Mouse (Mus musculus) MEL (cell line): ENCODE measurements around the gene Podxl2. TPM values are rescaled to one million over a fixed set of nuclear protein-coding genes. Genes with fewer than 3 reads are reported as not detected.
A peak's percentile ranks its signal among the peaks of the same experiment; 100 is the strongest.

Experiments used
- DNase-seq: peaks from one replicate; pipeline ENCODE4 v3.0.0; 2011; ENCODE audit warnings: low read depth, low spot score
- H3K27ac ChIP-seq: 2 replicates; pipeline ENCODE4 v1.5.1; 2012; ENCODE audit warnings: low read depth, mild to moderate bottlenecking, control low read depth, low read length, moderate library complexity; ENCODE audit not compliant: control insufficient read depth
- H3K27me3 ChIP-seq, 2 experiments: fragments of 150-350 bp in 1 of 2; sonication (generic) in 1 of 2; 2 replicates each; pipeline ENCODE4 v1.6.1; 2012; ENCODE audit warnings: low read length in 2 of 2, mild to moderate bottlenecking in 2 of 2, improper control_type of control experiment in 1 of 2, moderate library complexity in 1 of 2; ENCODE audit not compliant: insufficient read depth in 2 of 2, control insufficient read depth in 1 of 2
- H3K36me3 ChIP-seq, 2 experiments: 2 replicates each; pipeline ENCODE4 v1.6.1; 2012 to 2014; ENCODE audit warnings: low read length in 2 of 2, improper control_type of control experiment in 1 of 2, inconsistent platforms in 1 of 2, mild to moderate bottlenecking in 1 of 2; ENCODE audit not compliant: insufficient read depth in 2 of 2, control insufficient read depth in 1 of 2
- H3K4me1 ChIP-seq, 2 experiments: fragments of 150-350 bp in 1 of 2; sonication (generic) in 1 of 2; 2 replicates each; pipeline ENCODE4 v1.6.1; 2012; ENCODE audit warnings: low read length in 2 of 2, improper control_type of control experiment in 1 of 2, mild to moderate bottlenecking in 1 of 2; ENCODE audit not compliant: insufficient read depth in 2 of 2, control insufficient read depth in 1 of 2
- H3K4me3 ChIP-seq, 2 experiments: fragments of 150-350 bp in 1 of 2; sonication (generic) in 1 of 2; 2 replicates each; pipeline ENCODE4 v1.5.1; 2012; ENCODE audit warnings: low read depth in 2 of 2, low read length in 2 of 2, mild to moderate bottlenecking in 2 of 2, moderate library complexity in 2 of 2, control low read depth in 1 of 2, improper control_type of control experiment in 1 of 2; ENCODE audit not compliant: control insufficient read depth in 1 of 2, insufficient read depth in 1 of 2
- H3K79me2 ChIP-seq: 2 replicates; pipeline ENCODE4 v1.6.1; 2012; ENCODE audit warnings: mild to moderate bottlenecking, low read length, moderate library complexity; ENCODE audit not compliant: control insufficient read depth, poor library complexity, insufficient read depth
- H3K9ac ChIP-seq: 2 replicates; pipeline ENCODE4 v1.6.1; 2012; ENCODE audit warnings: low read depth, mild to moderate bottlenecking, control low read depth, low read length, moderate library complexity; ENCODE audit not compliant: control insufficient read depth, poor library complexity, severe bottlenecking
- H3K9me3 ChIP-seq: fragments of 150-350 bp; sonication (generic); replicated peaks from 2 replicates; pipeline ENCODE4 v1.6.1; 2012; ENCODE audit warnings: mild to moderate bottlenecking, low read length, improper control_type of control experiment, moderate library complexity; ENCODE audit not compliant: insufficient read depth
- CTCF ChIP-seq, 3 experiments: IDR thresholded peaks in 2 of 3; conservative IDR thresholded peaks in 1 of 3; 2 replicates each; pipeline ENCODE4 v1.5.1; 2011 to 2012; ENCODE audit warnings: low read length in 3 of 3, low read depth in 2 of 3, mild to moderate bottlenecking in 2 of 3, improper control_type of control experiment in 1 of 3, inconsistent platforms in 1 of 3, mixed read lengths in 1 of 3, moderate library complexity in 1 of 3; ENCODE audit not compliant: control insufficient read depth in 1 of 3, insufficient read depth in 1 of 3, poor library complexity in 1 of 3, severe bottlenecking in 1 of 3
- E2F4 ChIP-seq: IDR thresholded peaks from 2 replicates; pipeline ENCODE4 v1.6.1; 2011; ENCODE audit warnings: low read depth, low read length, improper control_type of control experiment, borderline replicate concordance
- ETS1 ChIP-seq: IDR thresholded peaks from 2 replicates; pipeline ENCODE4 v1.6.1; 2012; ENCODE audit warnings: low read depth, mild to moderate bottlenecking, inconsistent platforms, low read length, improper control_type of control experiment, moderate library complexity
- GABPA ChIP-seq: IDR thresholded peaks from 2 replicates; pipeline ENCODE4 v1.6.1; 2012; ENCODE audit warnings: low read depth, mild to moderate bottlenecking, inconsistent platforms, low read length, improper control_type of control experiment, moderate library complexity
- GATA1 ChIP-seq: IDR thresholded peaks from 2 replicates; pipeline ENCODE4 v1.6.1; 2011; ENCODE audit warnings: low read depth, low read length, improper control_type of control experiment
- HCFC1 ChIP-seq: IDR thresholded peaks from 2 replicates; pipeline ENCODE4 v1.6.1; 2012; ENCODE audit warnings: low read depth, mild to moderate bottlenecking, inconsistent platforms, low read length, improper control_type of control experiment, moderate library complexity
- JUND ChIP-seq: IDR thresholded peaks from 2 replicates; pipeline ENCODE4 v1.6.1; 2011; ENCODE audit warnings: low read depth, mild to moderate bottlenecking, improper control_type of control experiment, low read length
- KAT2A ChIP-seq: conservative IDR thresholded peaks from 2 replicates; pipeline ENCODE4 v1.6.1; 2012; ENCODE audit warnings: low read depth, low read length, improper control_type of control experiment, inconsistent platforms
- MAFK ChIP-seq: IDR thresholded peaks from 2 replicates; pipeline ENCODE4 v1.6.1; 2011; ENCODE audit warnings: low read depth, mild to moderate bottlenecking, low read length, improper control_type of control experiment, borderline replicate concordance
- MAX ChIP-seq: IDR thresholded peaks from 2 replicates; pipeline ENCODE4 v1.6.1; 2011; ENCODE audit warnings: low read length, improper control_type of control experiment
- MAZ ChIP-seq: IDR thresholded peaks from 2 replicates; pipeline ENCODE4 v1.6.1; 2012; ENCODE audit warnings: low read depth, mild to moderate bottlenecking, inconsistent platforms, low read length, improper control_type of control experiment
- MEF2A ChIP-seq: IDR thresholded peaks from 2 replicates; pipeline ENCODE4 v1.6.1; 2014; ENCODE audit warnings: low read depth, mild to moderate bottlenecking, inconsistent platforms, low read length, improper control_type of control experiment; ENCODE audit not compliant: poor library complexity, insufficient replicate concordance, severe bottlenecking; ENCODE audit errors: extremely low read depth
- MXI1 ChIP-seq: IDR thresholded peaks from 2 replicates; pipeline ENCODE4 v1.6.1; 2011; ENCODE audit warnings: mild to moderate bottlenecking, low read depth, low read length, improper control_type of control experiment
- MYB ChIP-seq: IDR thresholded peaks from 2 replicates; pipeline ENCODE4 v1.6.1; 2011; ENCODE audit warnings: mild to moderate bottlenecking, low read depth, low read length, improper control_type of control experiment
- MYC ChIP-seq: IDR thresholded peaks from 2 replicates; pipeline ENCODE4 v1.6.1; 2011; ENCODE audit warnings: low read depth, mild to moderate bottlenecking, low read length, improper control_type of control experiment, moderate library complexity
- NRF1 ChIP-seq: IDR thresholded peaks from 2 replicates; pipeline ENCODE4 v1.6.1; 2014; ENCODE audit warnings: low read depth, mild to moderate bottlenecking, inconsistent platforms, low read length, improper control_type of control experiment, moderate library complexity; ENCODE audit not compliant: poor library complexity, insufficient read depth, severe bottlenecking
- POLR2A ChIP-seq, 2 experiments: IDR thresholded peaks; 2 replicates each; pipeline ENCODE4 v1.6.1; 2011 to 2012; ENCODE audit warnings: low read length in 2 of 2, mild to moderate bottlenecking in 2 of 2, control low read depth in 1 of 2, improper control_type of control experiment in 1 of 2, low read depth in 1 of 2, moderate library complexity in 1 of 2; ENCODE audit not compliant: control insufficient read depth in 1 of 2, insufficient read depth in 1 of 2, poor library complexity in 1 of 2
- POLR2AphosphoS2 ChIP-seq: IDR thresholded peaks from 2 replicates; pipeline ENCODE4 v1.6.1; 2011; ENCODE audit warnings: low read length, improper control_type of control experiment
- RAD21 ChIP-seq: IDR thresholded peaks from 2 replicates; pipeline ENCODE4 v1.6.1; 2011; ENCODE audit warnings: mild to moderate bottlenecking, low read depth, low read length, improper control_type of control experiment
- RCOR1 ChIP-seq: IDR thresholded peaks from 2 replicates; pipeline ENCODE4 v1.6.1; 2012; ENCODE audit warnings: low read depth, mild to moderate bottlenecking, inconsistent platforms, low read length, improper control_type of control experiment
- SIN3A ChIP-seq: IDR thresholded peaks from 2 replicates; pipeline ENCODE4 v1.6.1; 2012; ENCODE audit warnings: low read length, improper control_type of control experiment, inconsistent platforms
- SMC3 ChIP-seq: IDR thresholded peaks from 2 replicates; pipeline ENCODE4 v1.6.1; 2011; ENCODE audit warnings: low read depth, low read length, improper control_type of control experiment
- TAL1 ChIP-seq: IDR thresholded peaks from 2 replicates; pipeline ENCODE4 v1.6.1; 2012; ENCODE audit warnings: mild to moderate bottlenecking, inconsistent platforms, low read length, moderate library complexity, mixed read lengths
- TBP ChIP-seq: IDR thresholded peaks from 2 replicates; pipeline ENCODE4 v1.8.0; 2011; ENCODE audit warnings: low read depth, low read length, improper control_type of control experiment
- TCF12 ChIP-seq: IDR thresholded peaks from 2 replicates; pipeline ENCODE4 v1.6.1; 2014; ENCODE audit warnings: low read depth, mild to moderate bottlenecking, inconsistent platforms, low read length, improper control_type of control experiment, moderate library complexity
- UBTF ChIP-seq: IDR thresholded peaks from 2 replicates; pipeline ENCODE4 v1.6.1; 2012; ENCODE audit warnings: low read depth, mild to moderate bottlenecking, inconsistent platforms, low read length, improper control_type of control experiment, moderate library complexity, borderline replicate concordance; ENCODE audit not compliant: insufficient read depth
- USF1 ChIP-seq: IDR thresholded peaks from 2 replicates; pipeline ENCODE4 v1.6.1; 2014; ENCODE audit warnings: low read depth, mild to moderate bottlenecking, inconsistent platforms, low read length, improper control_type of control experiment, moderate library complexity
- ZC3H11A ChIP-seq: IDR thresholded peaks from 2 replicates; pipeline ENCODE4 v1.6.1; 2012; ENCODE audit warnings: low read depth, mild to moderate bottlenecking, inconsistent platforms, low read length, improper control_type of control experiment
- ZKSCAN1 ChIP-seq: IDR thresholded peaks from 2 replicates; pipeline ENCODE4 v1.6.1; 2012; ENCODE audit warnings: low read depth, mild to moderate bottlenecking, inconsistent platforms, low read length, improper control_type of control experiment, moderate library complexity
- ZMIZ1 ChIP-seq: IDR thresholded peaks from 2 replicates; pipeline ENCODE4 v1.6.1; 2012; ENCODE audit warnings: low read depth, mild to moderate bottlenecking, inconsistent platforms, low read length, improper control_type of control experiment, moderate library complexity
- ZNF384 ChIP-seq: IDR thresholded peaks from 2 replicates; pipeline ENCODE4 v1.6.1; 2012; ENCODE audit warnings: low read depth, mild to moderate bottlenecking, inconsistent platforms, low read length, improper control_type of control experiment
- polyA plus RNA-seq, 2 experiments: library from polyadenylated mRNA; stranded (reverse) in 1 of 2; unstranded in 1 of 2; fragments of >175 nt in 1 of 2; fragments of >200 nt in 1 of 2; gene quantifications; 2 replicates each; pipeline versions ENCODE4 v1.2.1 to v1.2.4; 2012; ENCODE audit warnings: low replicate concordance in 2 of 2, low read depth in 1 of 2; ENCODE audit not compliant: insufficient read length in 2 of 2, insufficient read depth in 1 of 2, missing spikeins in 1 of 2
- total RNA-seq: library from RNA; depleted of rRNA; stranded (reverse); fragments of 300-350 nt; gene quantifications from 2 replicates; pipeline ENCODE4 v1.2.3, GENCODE M21; 2012

Gene Podxl2
- total and polyA plus RNA-seq, 3 experiments, result 0.10 TPM; not detected in 2

GRCm38 (mm10) chr6:88916153-88916552 lies 41.3 kb upstream of the Podxl2 start:
- Histone ChIP-seq H3K79me2 (no peaks in the 10 kb centered on the region), H3K27ac (peak overlapping the region; percentile 94), H3K27me3 (no peaks in the 10 kb centered on the region), H3K9me3 (no peaks in the 10 kb centered on the region), H3K9ac (no peak overlapping the region), H3K36me3 (peaks cover 0 to 13% of the 10 kb centered on the region in 2 experiments; a peak in 2 of 4 replicates), H3K4me3 (no peak overlapping the region), H3K4me1 (peaks cover 7 to 18% of the 10 kb centered on the region in 2 experiments; a peak in 3 of 4 replicates)
- peak; percentile 82 for DNase-seq
- TF ChIP-seq USF1, result no peak
- TF ChIP-seq UBTF, result no peak
- TF ChIP-seq GATA1, result no peak
- peak; percentile 57 for TF ChIP-seq RAD21
- TF ChIP-seq POLR2AphosphoS2, result no peak
- TF ChIP-seq CTCF (IDR thresholded peaks at IDR 0.05 in 2 of 3, conservative IDR thresholded peaks at IDR 0.05 in 1 of 3; ENCODE audit: control insufficient read depth in 1 of 3, insufficient read depth in 1 of 3, low read depth in 2 of 3, low read length in 3 of 3, poor library complexity in 1 of 3, severe bottlenecking in 1 of 3), result peak; percentile 73 to 88 (median 86)
- peak; percentile 58 for TF ChIP-seq SMC3
- no peak for TF ChIP-seq MAFK
- no peak for TF ChIP-seq JUND
- TF ChIP-seq MXI1, result no peak
- TF ChIP-seq ZC3H11A, result peak; percentile 30; the same call in 1 of the 2 replicates

DNA sequence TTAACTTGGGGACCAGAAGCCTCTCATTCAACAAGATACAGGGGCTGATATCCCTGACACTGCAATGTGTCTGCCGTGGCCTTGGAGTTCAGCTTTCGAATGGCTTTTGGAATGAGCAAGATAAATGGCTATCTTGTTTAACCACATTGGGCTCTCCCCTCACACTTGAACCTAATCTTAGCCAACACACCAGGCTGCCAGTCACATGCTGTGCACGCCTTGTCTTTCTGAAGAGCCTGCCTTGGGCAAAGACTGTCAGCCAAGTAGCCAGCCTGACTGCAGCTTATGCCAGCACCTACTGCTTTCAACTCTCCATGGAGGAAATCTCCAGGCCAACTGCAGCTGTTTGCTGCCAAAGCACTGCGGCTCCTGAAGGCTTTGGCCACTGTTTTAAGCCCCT lies 40.7 kb upstream of the Podxl2 start:
- DNase-seq, result peak; percentile 94
- H3K36me3 ChIP-seq, result peaks cover 0 to 13% of the 10 kb centered on the region in 2 experiments; a peak in 2 of 4 replicates
- H3K4me3 ChIP-seq, result no peak overlapping the region; a peak in 1 of 4 replicates
- peaks cover 7 to 18% of the 10 kb centered on the region in 2 experiments; a peak in 3 of 4 replicates for H3K4me1 ChIP-seq
- no peaks in the 10 kb centered on the region for H3K9me3 ChIP-seq
- H3K27me3 ChIP-seq, result no peaks in the 10 kb centered on the region
- H3K79me2 ChIP-seq, result no peaks in the 10 kb centered on the region
- H3K27ac ChIP-seq, result peak overlapping the region; percentile 94
- peak overlapping the region; percentile 29 for H3K9ac ChIP-seq
- TF ChIP-seq ZMIZ1 (no peak), POLR2AphosphoS2 (no peak), RAD21 (no peak), SMC3 (no peak), GABPA (no peak), ZNF384 (no peak), USF1 (peak; percentile 88), SIN3A (peak; percentile 80), MAX (peak; percentile 94), RCOR1 (peak; percentile 67; the same call in 1 of the 2 replicates), E2F4 (no peak), TCF12 (peak; percentile 99), MAZ (no peak), MEF2A (no peak), UBTF (no peak), NRF1 (no peak), HCFC1 (no peak), TBP (peak; percentile 48; the same call in 1 of the 2 replicates), KAT2A (no peak), MYB (no peak), ZKSCAN1 (no peak), MYC (peak; percentile 93), POLR2A (IDR thresholded peaks at IDR 0.05; ENCODE audit: control insufficient read depth in 1 of 2, insufficient read depth in 1 of 2, low read depth in 1 of 2, low read length in 2 of 2, poor library complexity in 1 of 2) (no peak; a peak in 1 of 4 replicates), CTCF (IDR thresholded peaks at IDR 0.05 in 2 of 3, conservative IDR thresholded peaks at IDR 0.05 in 1 of 3; ENCODE audit: control insufficient read depth in 1 of 3, insufficient read depth in 1 of 3, low read depth in 2 of 3, low read length in 3 of 3, poor library complexity in 1 of 3, severe bottlenecking in 1 of 3) (no peak), TAL1 (peak; percentile 99), ETS1 (peak; percentile 91)
